Mouse (Mus musculus): ENCODE data around the gene Psmb11. TPM values are rescaled to one million over a fixed set of nuclear protein-coding genes. Genes with fewer than 3 reads are reported as not detected.

Psmb11 gene
- polyA plus RNA-seq, 2 experiments = 0.03 TPM; not detected in 1

- no peak for TF ChIP-seq CTCF (IDR thresholded peaks at IDR 0.05; ENCODE audit: low read depth)
- peaks cover 37% of the 10 kb centered on the region for H3K27me3 ChIP-seq (ENCODE audit: control insufficient read depth, insufficient read depth, low read length)
- DNase-seq (ENCODE audit: low read depth in 3 of 3, low spot score in 3 of 3) (no peak), ATAC-seq (ENCODE audit: insufficient read depth) (no peak)
- no peaks in the 10 kb centered on the region for H3K9me3 ChIP-seq (ENCODE audit: control insufficient read depth, low read length)
- WGBS (ENCODE audit: insufficient replicate concordance) = 37% methylated on average over 7 of the region's 7 CpGs
- no peak overlapping the region for H3K27ac ChIP-seq
- peaks cover 0 to 22% of the 10 kb centered on the region in 2 experiments; a peak in 2 of 4 replicates for H3K4me1 ChIP-seq (replicated peaks; ENCODE audit: control insufficient read depth in 2 of 2, insufficient read depth in 2 of 2, low read length in 1 of 2)
- no peak overlapping the region for H3K9ac ChIP-seq (replicated peaks)
- no peak overlapping the region for H3K4me2 ChIP-seq (ENCODE audit: low read depth)
- no peak overlapping the region for H3K4me3 ChIP-seq (ENCODE audit: insufficient read depth in 1 of 2, low read depth in 2 of 2, low read length in 2 of 2)
- no peaks in the 10 kb centered on the region for H3K36me3 ChIP-seq (replicated peaks; ENCODE audit: control insufficient read depth, insufficient read depth, low read depth)
Observed at GRCm38 (mm10) chr14:54579638-54580037, 41.6 kb upstream of the Psmb11 start.

- ATAC-seq (ENCODE audit: insufficient read depth) = peak; percentile 64
- Histone ChIP-seq H3K4me1 (replicated peaks; ENCODE audit: control insufficient read depth in 2 of 2, insufficient read depth in 2 of 2, low read length in 1 of 2) (peaks cover 0 to 22% of the 10 kb centered on the region in 2 experiments; a peak in 2 of 4 replicates), H3K9ac (replicated peaks) (no peak overlapping the region), H3K9me3 (ENCODE audit: control insufficient read depth, low read length) (no peaks in the 10 kb centered on the region), H3K36me3 (replicated peaks; ENCODE audit: control insufficient read depth, insufficient read depth, low read depth) (no peaks in the 10 kb centered on the region), H3K27me3 (ENCODE audit: control insufficient read depth, insufficient read depth, low read length) (peaks cover 8% of the 10 kb centered on the region), H3K4me2 (ENCODE audit: low read depth) (no peak overlapping the region), H3K27ac (no peak overlapping the region), H3K4me3 (ENCODE audit: insufficient read depth in 1 of 2, low read depth in 2 of 2, low read length in 2 of 2) (no peak overlapping the region)
- 67% methylated on average over 9 of the region's 9 CpGs for WGBS (ENCODE audit: insufficient replicate concordance)
- DNase-seq (ENCODE audit: low read depth in 3 of 3, low spot score in 3 of 3) = no peak
- no peak for TF ChIP-seq CTCF (IDR thresholded peaks at IDR 0.05; ENCODE audit: low read depth)
- no peak for TF ChIP-seq EP300 (IDR thresholded peaks at IDR 0.05; ENCODE audit: low read depth)
Observed at GRCm38 (mm10) chr14:54582536-54582935, 38.7 kb upstream of the Psmb11 start.

DNA sequence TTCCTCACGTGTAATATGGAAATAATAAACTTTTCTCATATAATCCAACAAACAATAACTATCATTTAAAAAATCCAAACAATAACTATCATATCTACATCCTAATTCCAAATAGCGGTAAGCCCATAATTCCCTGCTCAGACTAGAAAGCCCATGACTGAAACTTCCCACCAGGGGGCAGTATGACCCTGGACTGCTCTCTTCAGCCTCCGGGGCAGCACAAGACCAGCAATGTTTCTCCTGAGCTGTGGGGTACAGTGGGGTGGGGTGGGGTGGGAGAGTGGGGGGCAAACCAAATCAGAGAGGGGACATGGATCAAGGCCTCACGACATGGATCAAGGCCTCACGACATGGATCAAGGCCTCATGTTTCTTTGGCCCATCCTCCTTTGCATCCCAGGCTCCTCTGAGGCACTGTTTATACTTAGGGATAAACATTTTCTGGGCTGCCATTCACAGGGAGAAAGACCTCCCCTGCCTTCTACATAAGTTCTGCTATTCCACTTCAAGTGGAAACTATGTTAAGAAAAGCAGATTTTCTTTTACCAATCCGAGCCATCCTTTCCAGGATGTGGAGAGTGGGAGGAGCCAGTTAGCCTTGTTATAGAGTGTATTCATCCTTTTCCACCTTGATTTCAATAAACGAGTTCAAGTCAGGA, 37.4 kb upstream of the Psmb11 start:
- DNase-seq (ENCODE audit: low read depth in 3 of 3, low spot score in 3 of 3) (peak in 2 of 3 experiments; percentile 53 to 56), ATAC-seq (ENCODE audit: insufficient read depth) (no peak)
- Histone ChIP-seq H3K27ac (no peak overlapping the region), H3K27me3 (ENCODE audit: control insufficient read depth, insufficient read depth, low read length) (no peaks in the 10 kb centered on the region), H3K4me3 (ENCODE audit: insufficient read depth in 1 of 2, low read depth in 2 of 2, low read length in 2 of 2) (no peak overlapping the region), H3K9ac (replicated peaks) (no peak overlapping the region), H3K4me1 (replicated peaks; ENCODE audit: control insufficient read depth in 2 of 2, insufficient read depth in 2 of 2, low read length in 1 of 2) (peaks cover 0 to 18% of the 10 kb centered on the region in 2 experiments; a peak in 1 of 4 replicates), H3K36me3 (replicated peaks; ENCODE audit: control insufficient read depth, insufficient read depth, low read depth) (no peaks in the 10 kb centered on the region), H3K4me2 (ENCODE audit: low read depth) (no peak overlapping the region), H3K9me3 (ENCODE audit: control insufficient read depth, low read length) (no peaks in the 10 kb centered on the region)
- TF ChIP-seq CTCF (IDR thresholded peaks at IDR 0.05; ENCODE audit: low read depth) (peak; percentile 89), EP300 (IDR thresholded peaks at IDR 0.05; ENCODE audit: low read depth) (no peak)
- WGBS (ENCODE audit: insufficient replicate concordance) = 34% methylated on average over 7 of the region's 7 CpGs

- H3K4me1 ChIP-seq (replicated peaks; ENCODE audit: control insufficient read depth in 2 of 2, insufficient read depth in 2 of 2, low read length in 1 of 2) = no peaks in the 10 kb centered on the region; a peak in 1 of 4 replicates
- TF ChIP-seq CTCF (IDR thresholded peaks at IDR 0.05; ENCODE audit: low read depth) (no peak), EP300 (IDR thresholded peaks at IDR 0.05; ENCODE audit: low read depth) (no peak)
- ATAC-seq (ENCODE audit: insufficient read depth) = no peak
- no peaks in the 10 kb centered on the region for H3K9me3 ChIP-seq (ENCODE audit: control insufficient read depth, low read length)
- no peak overlapping the region for H3K9ac ChIP-seq (replicated peaks)
- H3K27me3 ChIP-seq (ENCODE audit: control insufficient read depth, insufficient read depth, low read length) = no peaks in the 10 kb centered on the region
- H3K4me2 ChIP-seq (ENCODE audit: low read depth) = no peak overlapping the region
- no peak overlapping the region for H3K4me3 ChIP-seq (ENCODE audit: insufficient read depth in 1 of 2, low read depth in 2 of 2, low read length in 2 of 2)
- H3K36me3 ChIP-seq (replicated peaks; ENCODE audit: control insufficient read depth, insufficient read depth, low read depth) = no peaks in the 10 kb centered on the region
- 86% methylated on average over 16 of the region's 16 CpGs for WGBS (ENCODE audit: insufficient replicate concordance)
- no peak overlapping the region for H3K27ac ChIP-seq
- no peak for DNase-seq (ENCODE audit: low read depth in 3 of 3, low spot score in 3 of 3)
Observed at GRCm38 (mm10) chr14:54591056-54591455, 30.2 kb upstream of the Psmb11 start.

- 29% methylated on average over 10 of the region's 10 CpGs for WGBS (ENCODE audit: insufficient replicate concordance)
Observed at GRCm38 (mm10) chr14:54592319-54592934, 28.8 kb upstream of the Psmb11 start.

More at GRCm38 (mm10) chr14:54592319-54592934, 28.8 kb upstream of the Psmb11 start:
- DNase-seq (ENCODE audit: low read depth in 3 of 3, low spot score in 3 of 3) (no peak), ATAC-seq (ENCODE audit: insufficient read depth) (peak; percentile 28; the same call in 1 of the 2 replicates)
- no peak for TF ChIP-seq EP300 (IDR thresholded peaks at IDR 0.05; ENCODE audit: low read depth)
- no peak for TF ChIP-seq CTCF (IDR thresholded peaks at IDR 0.05; ENCODE audit: low read depth)
- H3K9ac ChIP-seq (replicated peaks) = no peak overlapping the region
- no peaks in the 10 kb centered on the region for H3K36me3 ChIP-seq (replicated peaks; ENCODE audit: control insufficient read depth, insufficient read depth, low read depth)
- H3K4me3 ChIP-seq (ENCODE audit: insufficient read depth in 1 of 2, low read depth in 2 of 2, low read length in 2 of 2) = no peak overlapping the region
- no peak overlapping the region for H3K4me2 ChIP-seq (ENCODE audit: low read depth)
- H3K9me3 ChIP-seq (ENCODE audit: control insufficient read depth, low read length) = no peaks in the 10 kb centered on the region
- H3K27me3 ChIP-seq (ENCODE audit: control insufficient read depth, insufficient read depth, low read length) = no peaks in the 10 kb centered on the region
- no peak overlapping the region for H3K27ac ChIP-seq
- no peaks in the 10 kb centered on the region; a peak in 1 of 4 replicates for H3K4me1 ChIP-seq (replicated peaks; ENCODE audit: control insufficient read depth in 2 of 2, insufficient read depth in 2 of 2, low read length in 1 of 2)

Data from liver, embryonic 14.5 days (tissue).